Mouse (Mus musculus) E14TG2a.4 (cell line): ENCODE results near the gene Spats2l.

Experiments
- CTCF ChIP-seq: conservative IDR thresholded peaks from 2 replicates; pipeline ENCODE4 v1.5.1; 2014; ENCODE audit warnings: low read length
- NANOG ChIP-seq: IDR thresholded peaks from 2 replicates; pipeline ENCODE4 v1.6.1; 2014; ENCODE audit warnings: borderline replicate concordance, low read length, mixed read lengths

DNA sequence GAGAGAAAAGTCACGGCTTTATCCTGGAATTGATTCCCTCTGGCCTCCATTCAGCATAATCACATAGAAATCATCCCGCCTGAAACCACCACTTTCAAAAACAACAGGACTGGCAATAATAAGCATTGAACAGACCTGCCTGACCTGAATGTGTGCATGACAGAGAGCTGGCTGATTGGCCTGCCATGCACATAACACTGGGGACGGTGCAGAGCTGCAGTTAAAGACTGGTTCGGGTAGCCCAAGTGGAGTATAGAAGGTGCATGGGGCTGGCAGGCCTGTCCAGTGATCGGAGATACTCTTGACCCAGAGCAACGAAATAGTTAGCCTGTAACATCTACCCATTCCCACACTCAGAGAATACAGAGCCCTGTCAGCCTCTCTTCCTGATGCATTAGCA is 168.3 kb downstream of the Spats2l start:
- no peak for TF ChIP-seq CTCF
- TF ChIP-seq NANOG = no peak
